Mouse (Mus musculus): ENCODE data around the gene Exoc3l4.

DNA sequence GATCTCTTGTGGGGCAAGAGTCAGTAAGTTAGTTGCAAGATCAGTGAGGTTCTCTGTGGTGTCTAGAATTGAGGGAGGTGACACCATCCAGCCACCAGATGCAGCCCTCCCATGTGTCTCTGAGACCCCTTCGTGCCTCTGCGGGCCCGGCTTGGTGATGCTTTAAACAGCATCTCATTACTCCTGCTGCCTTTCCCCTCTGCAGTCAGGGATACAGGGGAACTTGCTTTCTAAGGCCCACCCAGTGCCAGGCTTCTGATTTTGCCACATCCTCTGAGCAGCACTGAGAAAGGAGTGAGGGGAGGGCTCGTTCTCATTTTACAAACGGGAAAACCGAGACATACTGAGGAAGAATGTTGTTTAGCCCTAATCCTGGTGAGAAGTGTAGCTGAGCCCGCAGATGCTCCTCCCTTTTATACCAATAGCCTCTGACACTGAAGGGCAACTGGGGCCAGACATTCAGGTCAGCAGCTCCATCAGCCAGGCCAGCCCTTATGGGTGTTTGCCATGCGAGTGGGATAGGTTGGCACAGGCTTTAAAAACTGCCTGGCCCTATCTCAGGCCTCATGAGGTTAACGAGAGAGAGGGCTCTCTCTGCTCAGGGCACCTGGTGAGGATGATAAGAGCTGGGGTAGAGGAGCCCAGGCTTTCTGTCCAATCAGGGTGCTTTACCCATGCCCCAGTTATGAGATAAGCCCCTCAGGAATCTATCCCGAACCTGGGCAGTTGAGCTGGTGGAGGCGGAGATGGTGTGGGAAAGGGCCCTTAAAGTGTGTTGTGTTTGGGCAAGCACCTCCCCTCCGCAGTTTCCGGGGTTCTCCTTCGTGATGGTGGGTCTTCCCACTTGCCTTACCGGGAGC lies 26.4 kb downstream of the Exoc3l4 start:
- TF ChIP-seq CTCF (IDR thresholded peaks at IDR 0.05) (no peak), EP300 (IDR thresholded peaks at IDR 0.05) (no peak)
